Mouse (Mus musculus) hindbrain, embryonic 16.5 days (tissue): ENCODE data around the gene Ipo7. TPM values are rescaled to one million over a fixed set of nuclear protein-coding genes. Genes with fewer than 3 reads are reported as not detected.
"Not testable (repeated sequence)": the region's sequence is repeated elsewhere in the genome, so short reads cannot be mapped to it uniquely, and the experiment has no call there.

Experiments used
- ATAC-seq: fragments of 200-750 bp; cut with Nextera tagmentation; 2 replicates; pipeline ENCODE4 v1.8.0; 2017; ENCODE audit warnings: moderate TSS enrichment, moderate library complexity
- H3K27ac ChIP-seq: fragments of 300-500 bp; sonication (generic); 2 replicates; pipeline ENCODE4 v1.5.1; 2014; ENCODE audit warnings: low read depth, mild to moderate bottlenecking, control low read depth, low read length, moderate library complexity
- H3K27me3 ChIP-seq: fragments of 300-500 bp; sonication (generic); replicated peaks from 2 replicates; pipeline ENCODE4 v1.6.1; 2014; ENCODE audit warnings: low read length; ENCODE audit not compliant: control insufficient read depth, insufficient read depth
- H3K36me3 ChIP-seq: fragments of 300-500 bp; sonication (generic); 2 replicates; pipeline ENCODE4 v1.6.1; 2014; ENCODE audit warnings: mild to moderate bottlenecking, low read length, moderate library complexity, mixed read lengths; ENCODE audit not compliant: control insufficient read depth, insufficient read depth
- H3K4me1 ChIP-seq: fragments of 300-500 bp; sonication (generic); 2 replicates; pipeline ENCODE4 v1.6.1; 2014; ENCODE audit warnings: low read depth, low read length; ENCODE audit not compliant: control insufficient read depth, insufficient read depth
- H3K4me2 ChIP-seq: fragments of 300-500 bp; sonication (generic); 2 replicates; pipeline ENCODE4 v1.6.1; 2014; ENCODE audit warnings: mild to moderate bottlenecking, low read length, control low read depth, moderate library complexity
- H3K4me3 ChIP-seq: fragments of 300-500 bp; sonication (generic); 2 replicates; pipeline ENCODE4 v1.5.1; 2014; ENCODE audit warnings: mild to moderate bottlenecking, low read length, control low read depth, moderate library complexity
- H3K9ac ChIP-seq: fragments of 300-500 bp; sonication (generic); 2 replicates; pipeline ENCODE4 v1.6.1; 2014; ENCODE audit warnings: low read depth, mild to moderate bottlenecking, control low read depth, low read length, moderate library complexity
- H3K9me3 ChIP-seq: fragments of 300-500 bp; sonication (generic); 2 replicates; pipeline ENCODE4 v1.6.1; 2014; ENCODE audit warnings: mild to moderate bottlenecking, low read length, moderate library complexity; ENCODE audit not compliant: control insufficient read depth
- WGBS: fragments of 180-500 bp; shearing (Covaris S2); extraction: QIAGEN DNeasy Blood & Tissue Kit; methylation state at CpG from one replicate; pipeline ENCODE4 v1.1.7; 2014; 5-methylcytosine and 5-hydroxymethylcytosine counted together
- polyA plus RNA-seq: library from polyadenylated mRNA; unstranded; fragments of >200 nt; fragmentation: Nextera tagmentation; extraction: Ambion mirVana; gene quantifications from 2 replicates; pipeline ENCODE4 v1.2.1, GENCODE M21; 2015

The Ipo7 gene
- polyA plus RNA-seq, 1 experiment from 2014 or later, result 42.6 TPM

DNA sequence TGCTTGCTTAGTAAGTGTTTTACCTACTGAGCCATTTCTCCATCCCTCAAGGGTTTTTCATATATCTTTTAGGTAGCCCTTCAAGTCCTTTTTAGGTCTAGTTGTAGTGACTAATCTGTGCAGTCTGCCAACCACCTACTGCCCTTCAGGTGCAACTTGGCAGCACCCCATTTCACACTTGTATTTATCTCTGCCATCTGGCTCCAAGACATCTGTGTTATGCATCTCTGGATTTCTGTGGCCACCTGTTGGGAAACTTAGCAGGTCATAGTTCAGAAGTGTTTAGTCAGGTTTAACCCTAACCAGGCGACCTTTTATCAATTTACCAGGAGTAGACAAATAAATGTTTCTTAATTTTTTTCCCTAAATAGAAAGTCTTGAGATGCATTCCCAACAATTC is 6.7 kb upstream of the Ipo7 start:
- H3K4me2 ChIP-seq, result no peak overlapping the region
- H3K4me1 ChIP-seq, result no peaks in the 10 kb centered on the region
- no peak overlapping the region for H3K9ac ChIP-seq
- H3K27me3 ChIP-seq, result no peaks in the 10 kb centered on the region
- H3K4me3 ChIP-seq, result no peak overlapping the region
- no peak overlapping the region for H3K27ac ChIP-seq
- no peaks in the 10 kb centered on the region for H3K9me3 ChIP-seq
- no peaks in the 10 kb centered on the region for H3K36me3 ChIP-seq
- 71% methylated on average over 1 of the region's 1 CpGs for WGBS
- ATAC-seq, result no peak

DNA sequence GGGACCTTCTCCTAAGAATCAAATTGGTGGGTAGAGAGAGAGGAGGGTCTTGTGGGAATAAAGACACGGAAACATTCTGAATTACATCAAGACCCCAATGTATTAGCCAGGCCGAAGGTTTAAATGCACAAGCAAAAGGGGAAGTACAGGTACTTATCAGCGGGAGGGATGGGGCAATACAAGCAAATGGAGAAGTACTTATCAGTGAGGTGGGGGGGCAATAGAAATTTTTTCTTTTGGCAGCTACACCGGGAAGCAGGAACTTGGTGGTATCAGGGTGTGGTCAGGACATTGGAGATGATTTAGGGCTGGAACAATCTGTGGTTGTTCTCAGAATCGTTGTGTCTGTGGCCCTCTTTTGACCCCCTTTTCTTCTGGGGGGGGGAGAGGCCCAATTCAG is 3.8 kb upstream of the Ipo7 start:
- Histone ChIP-seq H3K9me3 (no peaks in the 10 kb centered on the region), H3K27me3 (no peaks in the 10 kb centered on the region), H3K36me3 (no peaks in the 10 kb centered on the region), H3K4me2 (no peak overlapping the region), H3K4me3 (no peak overlapping the region), H3K9ac (no peak overlapping the region), H3K4me1 (peaks cover 2% of the 10 kb centered on the region; the same call in 1 of the 2 replicates), H3K27ac (no peak overlapping the region)
- ATAC-seq, result no peak
- 87% methylated on average over 5 of the region's 5 CpGs for WGBS

DNA sequence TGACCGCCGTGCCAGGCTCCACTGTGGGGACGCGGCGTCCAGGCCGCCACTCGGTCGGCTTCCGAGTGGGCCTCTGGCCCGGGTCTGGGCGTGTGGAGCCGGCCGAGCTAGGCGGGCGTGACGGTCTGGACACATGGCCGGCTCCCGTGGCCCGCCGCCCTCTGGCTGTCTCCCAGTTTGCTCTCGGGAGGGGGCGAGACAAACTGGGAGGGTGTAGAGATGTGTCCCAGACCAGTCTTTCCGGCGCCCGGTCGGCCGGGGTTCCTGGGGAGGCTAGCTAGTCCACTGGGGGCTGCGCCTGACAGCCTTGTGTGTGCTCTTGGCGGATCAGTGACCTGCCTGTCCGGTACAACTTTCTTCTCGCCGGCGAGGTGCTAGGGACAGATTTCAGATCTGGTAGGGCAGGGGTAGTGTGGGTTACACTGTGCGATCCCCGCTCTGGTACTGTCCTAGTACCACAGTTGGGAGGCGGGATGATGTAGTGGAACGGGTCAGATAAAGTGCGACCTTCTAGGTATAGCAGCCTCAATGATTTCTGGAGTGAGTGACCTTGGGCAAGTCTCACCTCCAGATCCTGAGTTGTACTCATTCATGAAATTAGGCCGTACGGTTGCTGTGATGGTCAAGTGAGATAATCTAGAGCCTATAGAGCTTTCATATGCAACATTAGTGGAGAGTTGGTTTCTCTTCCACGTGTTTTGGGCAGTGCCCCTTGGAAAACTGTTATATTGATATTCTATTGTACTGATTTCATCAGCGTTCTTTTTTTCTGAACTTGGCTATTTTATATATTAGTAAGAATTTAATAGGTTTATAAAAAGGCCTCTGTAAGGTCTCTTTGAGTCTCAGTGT is 783 bp downstream of the Ipo7 start:
- Histone ChIP-seq H3K36me3 (no peaks in the 10 kb centered on the region), H3K27me3 (no peaks in the 10 kb centered on the region), H3K9ac (peak overlapping the region; percentile 97), H3K4me3 (peak overlapping the region; percentile 89), H3K9me3 (no peaks in the 10 kb centered on the region), H3K4me1 (peaks cover 7% of the 10 kb centered on the region), H3K27ac (peak overlapping the region; percentile 89), H3K4me2 (peak overlapping the region; percentile 77)
- peak; percentile 77 for ATAC-seq
- under 1% methylated on average over 42 of the region's 42 CpGs for WGBS

DNA sequence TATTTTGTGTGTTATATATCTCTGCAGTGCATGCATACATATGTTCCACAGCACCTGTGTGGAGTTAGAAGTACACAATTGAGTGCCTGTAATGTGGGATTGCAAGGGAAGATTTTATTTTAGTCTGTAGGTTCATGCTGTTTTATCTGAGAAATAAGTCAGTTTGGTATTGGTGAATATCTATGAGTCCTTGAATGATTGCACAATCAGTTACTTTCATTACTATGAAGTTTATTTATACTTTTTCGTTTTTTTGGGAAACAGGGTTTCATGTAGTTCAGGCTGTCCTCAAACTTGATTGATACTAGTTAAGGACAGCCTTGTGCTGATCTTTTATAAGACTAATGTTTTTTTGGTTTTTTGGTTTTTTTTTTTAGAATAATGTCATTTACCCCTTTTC is 5.5 kb downstream of the Ipo7 start:
- ATAC-seq, result no peak
- WGBS, result 97% methylated on average over 1 of the region's 1 CpGs
- Histone ChIP-seq H3K9me3 (peaks cover 2% of the 10 kb centered on the region; the same call in 1 of the 2 replicates), H3K4me3 (no peak overlapping the region), H3K36me3 (no peaks in the 10 kb centered on the region), H3K4me2 (no peak overlapping the region), H3K4me1 (peaks cover 7% of the 10 kb centered on the region), H3K27me3 (no peaks in the 10 kb centered on the region), H3K27ac (no peak overlapping the region), H3K9ac (no peak overlapping the region)

DNA sequence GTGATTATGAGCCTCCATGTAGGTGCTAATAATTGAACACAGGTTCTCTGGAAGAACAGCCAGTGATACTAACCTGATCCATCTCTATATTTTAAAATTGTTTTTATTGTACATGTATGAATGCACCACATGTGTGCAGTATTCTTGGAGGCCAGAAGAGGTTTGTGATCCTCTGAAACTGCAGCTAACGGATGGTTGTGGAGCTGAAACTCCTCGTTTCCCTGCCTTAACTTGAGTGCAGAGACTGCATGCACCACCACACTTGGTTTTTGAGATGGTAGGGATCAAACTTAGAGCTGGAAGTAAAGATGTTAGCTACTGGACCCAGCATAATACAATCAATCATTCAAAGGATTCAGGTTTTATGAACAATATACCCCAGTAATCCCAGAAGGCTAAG is 8.5 kb downstream of the Ipo7 start:
- WGBS, result 78% methylated on average over 2 of the region's 2 CpGs
- Histone ChIP-seq H3K4me3 (no peak overlapping the region), H3K27ac (no peak overlapping the region), H3K4me1 (no peaks in the 10 kb centered on the region), H3K9ac (no peak overlapping the region), H3K27me3 (no peaks in the 10 kb centered on the region), H3K36me3 (no peaks in the 10 kb centered on the region), H3K9me3 (peaks cover 2% of the 10 kb centered on the region; the same call in 1 of the 2 replicates), H3K4me2 (no peak overlapping the region)
- ATAC-seq, result no peak

DNA sequence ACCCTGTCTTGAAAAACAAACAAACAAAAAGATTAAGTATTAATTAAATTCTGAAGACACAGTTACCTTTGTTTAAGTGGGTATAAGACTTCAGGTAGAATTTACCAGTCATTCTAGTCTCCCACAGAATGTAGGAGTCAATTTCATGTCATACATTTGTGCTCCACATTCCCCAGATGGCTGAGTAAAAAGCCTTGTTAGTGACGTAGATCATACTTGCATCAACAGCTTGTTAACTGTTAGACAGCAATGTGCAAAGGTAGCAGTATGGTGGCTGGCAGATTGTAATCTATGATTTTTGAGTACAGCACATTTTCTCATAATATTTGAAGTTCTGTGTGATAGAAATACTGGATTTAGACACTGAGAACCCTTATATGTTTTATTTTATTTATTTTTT is 10.8 kb downstream of the Ipo7 start:
- WGBS, result 61% methylated on average over 1 of the region's 1 CpGs
- H3K27ac ChIP-seq, result no peak overlapping the region
- H3K4me2 ChIP-seq, result no peak overlapping the region
- H3K4me1 ChIP-seq, result no peaks in the 10 kb centered on the region
- no peak for ATAC-seq
- no peak overlapping the region for H3K9ac ChIP-seq
- peaks cover 2% of the 10 kb centered on the region; the same call in 1 of the 2 replicates for H3K9me3 ChIP-seq
- no peak overlapping the region for H3K4me3 ChIP-seq
- H3K36me3 ChIP-seq, result peaks cover 4% of the 10 kb centered on the region; the same call in 1 of the 2 replicates
- no peaks in the 10 kb centered on the region for H3K27me3 ChIP-seq

DNA sequence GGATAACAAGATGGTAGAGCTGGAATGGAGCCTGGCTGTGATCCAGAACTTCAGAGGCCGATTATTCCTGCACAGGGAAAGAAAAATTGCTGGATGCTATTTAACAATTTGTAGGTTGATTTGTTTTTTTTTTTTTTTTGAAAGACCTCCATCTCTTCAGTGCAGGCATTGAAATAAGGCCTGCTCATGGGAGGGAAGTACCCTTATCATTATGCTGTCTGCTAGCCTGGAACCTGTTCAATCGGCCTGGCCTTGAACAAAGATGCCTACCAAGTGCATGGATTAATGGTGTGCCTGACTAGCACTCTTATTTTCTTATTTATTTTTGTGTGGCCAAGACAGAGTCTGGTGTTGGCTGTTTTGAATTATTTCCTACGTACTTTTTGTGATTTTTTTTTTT is 12.3 kb downstream of the Ipo7 start:
- ATAC-seq, result no peak
- Histone ChIP-seq H3K27ac (no peak overlapping the region), H3K4me1 (no peaks in the 10 kb centered on the region), H3K36me3 (peaks cover 4% of the 10 kb centered on the region; the same call in 1 of the 2 replicates), H3K27me3 (no peaks in the 10 kb centered on the region), H3K9ac (no peak overlapping the region), H3K4me3 (no peak overlapping the region), H3K9me3 (no peaks in the 10 kb centered on the region), H3K4me2 (no peak overlapping the region)
- 80% methylated on average over 3 of the region's 3 CpGs for WGBS

DNA sequence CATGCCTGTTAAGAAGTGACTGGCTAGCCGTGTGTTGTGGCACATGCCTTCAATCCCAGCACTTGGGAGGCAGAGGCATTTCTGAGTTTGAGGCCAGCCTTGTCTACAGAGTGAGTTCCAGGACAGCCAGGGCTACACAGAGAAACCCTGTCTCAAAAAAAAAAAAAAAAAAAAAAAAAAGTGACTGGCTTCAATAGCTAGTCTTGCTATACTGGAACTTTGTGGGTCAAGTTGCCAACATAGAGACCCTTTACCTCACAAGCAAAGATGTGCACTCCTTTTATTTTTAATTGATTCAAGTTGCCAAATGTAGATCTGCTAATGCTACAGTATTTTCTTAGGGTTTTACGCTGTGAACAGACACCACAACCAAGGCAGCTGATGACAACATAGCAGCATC is 39.6 kb downstream of the Ipo7 start:
- 94% methylated on average over 2 of the region's 2 CpGs for WGBS

DNA sequence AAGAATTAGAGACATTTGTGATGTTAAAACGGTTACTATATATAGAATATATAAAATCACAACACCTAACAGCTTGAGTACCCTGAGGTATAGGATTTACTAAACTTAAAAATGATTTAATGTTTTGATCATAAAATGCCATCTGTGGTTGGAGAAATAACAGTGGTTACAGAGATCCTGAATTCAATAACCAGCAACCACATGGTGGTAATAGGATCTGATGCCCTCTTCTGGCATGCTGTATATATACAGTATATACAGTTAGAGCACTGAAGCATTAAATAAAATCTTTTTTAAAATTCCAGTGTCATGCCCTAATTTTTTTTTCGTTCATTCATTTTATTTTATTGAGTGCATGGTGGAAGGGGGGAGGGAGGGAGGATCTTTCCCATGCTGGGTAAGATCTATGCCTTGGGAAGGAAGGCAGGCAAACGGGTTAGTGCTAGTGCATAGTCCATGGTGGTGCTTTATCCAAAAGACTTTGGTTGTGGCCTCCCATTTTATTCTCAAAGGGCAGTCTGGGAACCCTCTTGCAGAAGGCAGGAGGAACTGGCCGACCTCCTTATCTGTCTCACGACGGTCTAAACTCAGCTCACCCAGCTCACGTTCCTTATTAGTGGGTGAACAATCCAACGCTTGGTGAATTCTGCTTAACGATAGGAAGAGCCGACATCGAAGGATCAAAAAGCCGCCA is 41.2 kb downstream of the Ipo7 start:
- no peak for ATAC-seq
- Histone ChIP-seq H3K9ac (no peak overlapping the region), H3K27me3 (no peaks in the 10 kb centered on the region), H3K4me2 (no peak overlapping the region), H3K9me3 (no peaks in the 10 kb centered on the region), H3K4me1 (peaks cover 13% of the 10 kb centered on the region), H3K27ac (no peak overlapping the region), H3K4me3 (no peak overlapping the region), H3K36me3 (0 out of 2 replicates have a peak, but pooled peaks cover 8% of the 10 kb centered on the region)
- WGBS, result 85% methylated on average over 12 of the region's 12 CpGs

More for the DNA sequence above, 39.6 kb downstream of the Ipo7 start:
- not testable (repeated sequence) for H3K4me1 ChIP-seq, H3K9me3 ChIP-seq, H3K27ac ChIP-seq, H3K4me2 ChIP-seq, H3K27me3 ChIP-seq, ATAC-seq, H3K9ac ChIP-seq, H3K4me3 ChIP-seq, H3K36me3 ChIP-seq
